Mouse (Mus musculus) ES-E14 (cell line): ENCODE data around the gene Gramd1b. TPM values are rescaled to one million over a fixed set of nuclear protein-coding genes. Genes with fewer than 3 reads are reported as not detected.

Experiments used
- DNase-seq: peaks from one replicate; pipeline ENCODE4 v3.0.0-alpha.2; 2013; ENCODE audit warnings: low read depth, low spot score
- H3K27ac ChIP-seq: 2 replicates; pipeline ENCODE4 v1.5.1; 2012; ENCODE audit warnings: low read depth, mild to moderate bottlenecking, low read length, moderate library complexity, mixed read lengths; ENCODE audit not compliant: poor library complexity, insufficient read depth, severe bottlenecking
- H3K36me3 ChIP-seq: 2 replicates; pipeline ENCODE4 v1.6.1; 2012; ENCODE audit warnings: mild to moderate bottlenecking, low read length, moderate library complexity, mixed read lengths; ENCODE audit not compliant: control insufficient read depth, poor library complexity, insufficient read depth, severe bottlenecking
- H3K4me1 ChIP-seq, 2 experiments: fragments of 150-350 bp in 1 of 2; sonication (generic) in 1 of 2; 2 replicates each; pipeline ENCODE4 v1.6.1; 2012; ENCODE audit warnings: low read length in 2 of 2, mild to moderate bottlenecking in 1 of 2, mixed read lengths in 1 of 2; ENCODE audit not compliant: control insufficient read depth in 2 of 2, insufficient read depth in 2 of 2, poor library complexity in 1 of 2
- H3K4me3 ChIP-seq, 2 experiments: fragments of 150-350 bp in 1 of 2; sonication (generic) in 1 of 2; 2 replicates each; pipeline ENCODE4 v1.5.1; 2012; ENCODE audit warnings: low read length in 2 of 2, low read depth in 1 of 2, mild to moderate bottlenecking in 1 of 2, mixed read lengths in 1 of 2; ENCODE audit not compliant: insufficient read depth in 1 of 2, poor library complexity in 1 of 2, severe bottlenecking in 1 of 2
- H3K9ac ChIP-seq: 2 replicates; pipeline ENCODE4 v1.6.1; 2012; ENCODE audit warnings: low read depth, mild to moderate bottlenecking, low read length, mixed read lengths; ENCODE audit not compliant: poor library complexity, insufficient read depth, severe bottlenecking
- H3K9me3 ChIP-seq: fragments of 150-350 bp; sonication (generic); 2 replicates; pipeline ENCODE4 v1.6.1; 2012; ENCODE audit warnings: low read depth, mild to moderate bottlenecking, low read length; ENCODE audit not compliant: control insufficient read depth, insufficient read depth
- CHD2 ChIP-seq: IDR thresholded peaks from 2 replicates; pipeline ENCODE4 v1.6.1; 2014; ENCODE audit warnings: mild to moderate bottlenecking, low read depth, low read length, inconsistent platforms
- HCFC1 ChIP-seq: IDR thresholded peaks from 2 replicates; pipeline ENCODE4 v1.6.1; 2012; ENCODE audit warnings: low read length, inconsistent platforms, borderline replicate concordance; ENCODE audit not compliant: insufficient read depth
- MAFK ChIP-seq: IDR thresholded peaks from 2 replicates; pipeline ENCODE4 v1.6.1; 2014; ENCODE audit warnings: mild to moderate bottlenecking, low read depth, low read length, inconsistent platforms; ENCODE audit not compliant: insufficient read depth
- ZC3H11A ChIP-seq: IDR thresholded peaks from 2 replicates; pipeline ENCODE4 v1.6.1; 2012; ENCODE audit warnings: low read depth, mild to moderate bottlenecking, inconsistent platforms, low read length, borderline replicate concordance
- ZNF384 ChIP-seq: IDR thresholded peaks from 2 replicates; pipeline ENCODE4 v1.6.1; 2012; ENCODE audit warnings: low read depth, low read length, inconsistent platforms
- in situ Hi-C, 2 experiments: fragments of 600-800 bp; cut with MboI; formaldehyde crosslinking; loops; one replicate each; pipeline ENCODE4 v1.15.1; 2025; ENCODE audit warnings: low sequenced_read_pairs in 2 of 2, inconsistent platforms in 1 of 2; ENCODE audit not compliant: unreplicated experiment in 2 of 2
- total RNA-seq: library from RNA; depleted of rRNA; stranded (reverse); fragments of 300-350 nt; gene quantifications from 2 replicates; pipeline ENCODE4 v1.2.3, GENCODE M21; 2012

Gene Gramd1b
- total RNA-seq, 1 experiment: 24.1 TPM

DNA sequence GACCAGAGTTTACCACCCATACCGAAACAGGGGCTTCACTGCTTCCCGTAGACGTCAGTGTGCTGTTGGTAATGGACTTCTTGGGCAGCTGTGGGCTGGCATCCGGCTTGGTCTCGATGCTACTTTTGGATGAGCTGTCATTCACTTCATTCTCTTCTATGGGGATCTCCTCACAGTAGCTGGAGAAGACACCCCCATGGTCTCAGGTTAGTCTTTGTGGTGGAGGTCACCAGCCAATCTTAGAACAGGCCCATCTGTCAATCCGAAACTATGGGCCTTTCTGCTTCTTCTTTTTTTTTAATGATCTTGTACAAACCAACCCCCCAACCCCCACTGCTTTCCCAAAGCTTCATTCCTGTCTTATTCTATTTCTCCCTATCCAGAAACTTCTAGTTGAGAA is 221.3 kb downstream of the Gramd1b start:
- Histone ChIP-seq H3K27ac (no peak overlapping the region), H3K36me3 (peaks cover 29% of the 10 kb centered on the region), H3K4me3 (no peak overlapping the region), H3K9ac (no peak overlapping the region), H3K4me1 (no peaks in the 10 kb centered on the region), H3K9me3 (no peaks in the 10 kb centered on the region)
- DNase-seq: no peak
- TF ChIP-seq HCFC1 (no peak), CHD2 (no peak)
- in situ Hi-C loops: no loop called here

- Histone ChIP-seq H3K9me3 (no peaks in the 10 kb centered on the region), H3K9ac (no peak overlapping the region), H3K4me1 (no peaks in the 10 kb centered on the region), H3K27ac (no peak overlapping the region), H3K4me3 (no peak overlapping the region), H3K36me3 (peaks cover 30% of the 10 kb centered on the region)
- no peak for TF ChIP-seq HCFC1
- TF ChIP-seq CHD2: no peak
- no peak for TF ChIP-seq MAFK
- TF ChIP-seq ZC3H11A: no peak
- TF ChIP-seq ZNF384: no peak
- in situ Hi-C loops: no loop called here
- no peak for DNase-seq
Observed at GRCm38 (mm10) chr9:40307311-40307710, 223.9 kb downstream of the Gramd1b start.

DNA sequence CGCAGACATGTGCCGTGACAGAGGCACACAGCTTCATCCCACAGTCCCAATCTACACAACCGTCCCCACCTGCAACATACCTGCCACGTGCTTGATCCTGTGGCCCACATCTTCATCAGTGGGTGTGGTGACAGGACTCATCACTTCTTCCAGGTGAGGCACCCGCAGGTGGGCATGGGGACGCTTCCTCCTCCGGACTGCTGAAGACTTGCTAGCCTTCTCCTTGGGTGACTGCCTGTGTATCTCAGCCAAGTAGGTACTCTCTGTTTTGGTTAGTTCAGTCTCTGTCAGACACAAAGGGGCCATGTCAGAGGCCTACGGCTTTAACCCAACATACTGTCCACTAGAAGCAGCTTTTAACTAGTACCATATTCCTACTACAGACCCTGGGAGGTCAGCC is 226.9 kb downstream of the Gramd1b start:
- H3K9me3 ChIP-seq: no peaks in the 10 kb centered on the region
- in situ Hi-C loops: no loop called here
- no peak overlapping the region for H3K9ac ChIP-seq
- H3K4me3 ChIP-seq: no peak overlapping the region
- H3K36me3 ChIP-seq: peaks cover 34% of the 10 kb centered on the region
- no peaks in the 10 kb centered on the region for H3K4me1 ChIP-seq
- TF ChIP-seq ZC3H11A: no peak
- TF ChIP-seq MAFK: no peak
- no peak for TF ChIP-seq HCFC1
- no peak for TF ChIP-seq CHD2
- no peak for TF ChIP-seq ZNF384
- DNase-seq: no peak
- H3K27ac ChIP-seq: no peak overlapping the region

DNA sequence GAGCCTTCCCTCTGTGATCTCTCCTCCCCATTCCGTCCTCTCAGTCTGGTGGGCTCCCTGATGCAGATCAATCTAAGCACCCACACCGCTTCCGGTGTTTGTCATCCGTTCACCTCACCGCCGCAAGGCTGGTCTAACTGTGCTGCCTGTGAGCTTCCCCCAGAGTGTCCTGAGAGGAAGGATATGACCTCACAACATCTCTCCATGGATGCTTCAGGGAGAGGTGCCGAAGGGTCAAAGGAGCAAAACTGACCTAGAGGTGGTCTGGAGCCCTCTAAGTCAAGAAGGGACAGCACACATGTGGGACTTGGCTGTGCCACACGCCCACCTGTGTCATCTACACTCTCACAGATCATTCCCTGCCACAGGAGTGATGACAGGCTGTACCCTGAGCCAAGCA is 228.8 kb downstream of the Gramd1b start:
- peaks cover 36% of the 10 kb centered on the region for H3K36me3 ChIP-seq

DNA sequence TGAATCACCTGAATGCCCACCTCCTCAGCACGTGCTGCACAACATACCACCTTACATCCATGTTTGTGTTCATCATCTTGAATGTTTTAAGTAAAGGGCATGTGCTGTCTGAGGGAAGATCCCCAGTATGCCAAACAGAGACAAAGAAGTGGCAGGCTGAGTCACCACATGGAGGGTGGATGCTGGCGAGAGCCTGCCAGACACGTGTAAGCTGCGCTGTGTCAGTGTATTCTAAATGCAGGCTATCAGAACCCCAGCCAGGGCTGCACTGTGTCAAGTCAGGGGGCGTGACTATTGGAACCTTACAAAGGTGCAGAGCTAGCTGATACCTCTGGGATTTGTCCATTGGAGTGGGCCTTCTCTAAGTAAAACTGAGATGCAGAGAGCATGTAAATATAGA is 229.7 kb downstream of the Gramd1b start:
- no peak overlapping the region for H3K27ac ChIP-seq
- H3K4me3 ChIP-seq: no peak overlapping the region
- no peak overlapping the region for H3K9ac ChIP-seq
- in situ Hi-C loops: no loop called here
- peaks cover 31% of the 10 kb centered on the region for H3K36me3 ChIP-seq
- no peak for TF ChIP-seq ZNF384
- no peak for TF ChIP-seq HCFC1
- TF ChIP-seq MAFK: no peak
- TF ChIP-seq ZC3H11A: no peak
- TF ChIP-seq CHD2: no peak
- DNase-seq: no peak
- H3K4me1 ChIP-seq: peaks cover 0 to 5% of the 10 kb centered on the region in 2 experiments; a peak in 3 of 4 replicates
- no peaks in the 10 kb centered on the region for H3K9me3 ChIP-seq

More for the DNA sequence above, 228.8 kb downstream of the Gramd1b start:
- no peak overlapping the region for H3K27ac ChIP-seq
- no peaks in the 10 kb centered on the region for H3K9me3 ChIP-seq
- no peak overlapping the region for H3K4me3 ChIP-seq
- H3K4me1 ChIP-seq: peaks cover 0 to 2% of the 10 kb centered on the region in 2 experiments; a peak in 1 of 4 replicates
- no peak overlapping the region for H3K9ac ChIP-seq
- TF ChIP-seq ZNF384 (no peak), CHD2 (no peak)
- DNase-seq: no peak
- in situ Hi-C loops: no loop called here
